Mouse (Mus musculus) midbrain, embryonic 11.5 days (tissue): ENCODE measurements at regions not wholly inside any gene's neighbourhood (a gene's known extent, or its start where the extent isn't known, plus 50 kb on each side); places are given as distances from the start of the nearest gene placed in this dataset.

Experiments
- ATAC-seq: fragments of 200-750 bp; cut with Nextera tagmentation; 2 replicates; pipeline ENCODE4 v1.8.0; 2017; ENCODE audit warnings: moderate TSS enrichment, moderate library complexity; ENCODE audit not compliant: low FRiP score
- DNase-seq: peaks from one replicate; pipeline ENCODE4 v3.0.0; 2015; ENCODE audit warnings: low spot score; ENCODE audit errors: missing footprints
- H3K27ac ChIP-seq: fragments of 300-500 bp; sonication (generic); 2 replicates; pipeline ENCODE4 v1.5.1; 2014; ENCODE audit warnings: low read depth, low read length
- H3K27me3 ChIP-seq: fragments of 300-500 bp; sonication (generic); 2 replicates; pipeline ENCODE4 v1.6.1; 2014; ENCODE audit warnings: mild to moderate bottlenecking, low read length, moderate library complexity, mixed read lengths; ENCODE audit not compliant: control insufficient read depth, insufficient read depth
- H3K36me3 ChIP-seq: fragments of 300-500 bp; sonication (generic); 2 replicates; pipeline ENCODE4 v1.6.1; 2014; ENCODE audit warnings: mild to moderate bottlenecking, low read length, moderate library complexity, mixed read lengths; ENCODE audit not compliant: control insufficient read depth, insufficient read depth
- H3K4me1 ChIP-seq: fragments of 300-500 bp; sonication (generic); 2 replicates; pipeline ENCODE4 v1.6.1; 2014; ENCODE audit warnings: low read length; ENCODE audit not compliant: control insufficient read depth, insufficient read depth
- H3K4me2 ChIP-seq: fragments of 300-500 bp; sonication (generic); 2 replicates; pipeline ENCODE4 v1.6.1; 2014; ENCODE audit warnings: mild to moderate bottlenecking, moderate library complexity
- H3K4me3 ChIP-seq: fragments of 300-500 bp; sonication (generic); 2 replicates; pipeline ENCODE4 v1.5.1; 2014; ENCODE audit warnings: low read depth, low read length
- H3K9ac ChIP-seq: fragments of 300-500 bp; sonication (generic); 2 replicates; pipeline ENCODE4 v1.6.1; 2014; ENCODE audit warnings: low read length
- H3K9me3 ChIP-seq: fragments of 300-500 bp; sonication (generic); 2 replicates; pipeline ENCODE4 v1.6.1; 2016; ENCODE audit warnings: low read length; ENCODE audit not compliant: control insufficient read depth
- WGBS: fragments of 180-500 bp; shearing (Covaris S2); extraction: QIAGEN DNeasy Blood & Tissue Kit; methylation state at CpG from one replicate; pipeline ENCODE4 v1.1.7; 2014; 5-methylcytosine and 5-hydroxymethylcytosine counted together

- WGBS = 91% methylated on average over 7 of the region's 7 CpGs
- H3K36me3 ChIP-seq = no peaks in the 10 kb centered on the region
- H3K27ac ChIP-seq = no peak overlapping the region
- H3K4me1 ChIP-seq = no peaks in the 10 kb centered on the region
- ATAC-seq (no peak), DNase-seq (peak; percentile 53)
- no peak overlapping the region for H3K9ac ChIP-seq
- H3K4me3 ChIP-seq = no peak overlapping the region
- H3K9me3 ChIP-seq = no peaks in the 10 kb centered on the region
- no peak overlapping the region for H3K4me2 ChIP-seq
- H3K27me3 ChIP-seq = no peaks in the 10 kb centered on the region
These were observed 72.6 kb upstream of the Bmp2k start for GRCm38 (mm10) chr5:96924736-96925429.

DNA sequence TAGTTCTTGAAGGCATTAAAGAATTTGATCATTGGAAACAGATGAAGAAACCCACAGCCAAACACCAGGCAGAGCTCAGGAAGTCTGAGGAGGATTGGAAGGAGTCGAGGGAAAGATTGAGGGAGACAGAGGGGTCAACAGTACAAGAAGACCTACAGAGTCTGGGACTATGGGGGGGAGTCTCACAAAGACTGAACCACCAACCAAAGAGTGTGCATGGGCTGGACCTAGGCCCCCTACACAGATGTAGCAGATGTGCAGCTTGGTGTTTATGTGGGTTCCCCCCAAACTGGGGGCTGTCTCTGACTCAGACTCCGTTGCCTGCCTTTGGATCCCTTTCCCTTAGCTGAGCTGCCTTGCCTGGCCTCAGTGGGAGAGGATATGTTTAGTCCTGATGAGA lies 71.5 kb upstream of the Bmp2k start:
- WGBS = 69% methylated on average over 2 of the region's 2 CpGs
- Histone ChIP-seq H3K4me1 (no peaks in the 10 kb centered on the region), H3K4me2 (no peak overlapping the region), H3K27ac (no peak overlapping the region), H3K4me3 (no peak overlapping the region), H3K36me3 (no peaks in the 10 kb centered on the region), H3K9me3 (no peaks in the 10 kb centered on the region), H3K9ac (no peak overlapping the region), H3K27me3 (no peaks in the 10 kb centered on the region)
- ATAC-seq (no peak), DNase-seq (no peak)

DNA sequence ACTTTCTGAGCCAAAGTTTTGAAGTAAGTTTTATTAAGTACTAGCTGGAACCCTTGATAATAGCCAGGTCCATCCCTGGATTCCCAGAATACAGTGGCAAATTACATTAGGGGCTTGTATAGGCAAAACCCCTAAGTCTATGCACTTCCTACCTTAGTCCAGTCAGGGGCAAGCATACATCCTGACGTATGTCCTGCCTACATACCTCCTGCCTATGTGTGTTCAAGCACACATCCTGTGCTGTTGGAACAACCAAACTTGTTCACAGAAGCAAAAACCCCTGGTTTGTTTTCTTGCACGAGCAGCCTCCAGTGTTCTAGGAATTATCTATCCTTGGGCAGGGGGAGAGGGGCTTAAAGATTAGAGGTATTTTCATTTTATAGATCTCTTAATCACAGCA lies 66.4 kb upstream of the Bmp2k start:
- Histone ChIP-seq H3K4me2 (no peak overlapping the region), H3K27me3 (no peaks in the 10 kb centered on the region), H3K36me3 (no peaks in the 10 kb centered on the region), H3K9me3 (no peaks in the 10 kb centered on the region), H3K9ac (no peak overlapping the region), H3K4me1 (no peaks in the 10 kb centered on the region), H3K27ac (no peak overlapping the region), H3K4me3 (no peak overlapping the region)
- ATAC-seq (no peak), DNase-seq (peak; percentile 45)
- 57% methylated on average over 2 of the region's 2 CpGs for WGBS

- Histone ChIP-seq H3K27ac (no peak overlapping the region), H3K4me2 (no peak overlapping the region), H3K4me1 (no peaks in the 10 kb centered on the region), H3K9me3 (no peaks in the 10 kb centered on the region), H3K36me3 (no peaks in the 10 kb centered on the region), H3K4me3 (no peak overlapping the region), H3K9ac (no peak overlapping the region), H3K27me3 (no peaks in the 10 kb centered on the region)
- DNase-seq (peak; percentile 21), ATAC-seq (no peak)
- 59% methylated on average over 4 of the region's 4 CpGs for WGBS
These were observed 65.8 kb upstream of the Bmp2k start for GRCm38 (mm10) chr5:96931576-96932152.

DNA sequence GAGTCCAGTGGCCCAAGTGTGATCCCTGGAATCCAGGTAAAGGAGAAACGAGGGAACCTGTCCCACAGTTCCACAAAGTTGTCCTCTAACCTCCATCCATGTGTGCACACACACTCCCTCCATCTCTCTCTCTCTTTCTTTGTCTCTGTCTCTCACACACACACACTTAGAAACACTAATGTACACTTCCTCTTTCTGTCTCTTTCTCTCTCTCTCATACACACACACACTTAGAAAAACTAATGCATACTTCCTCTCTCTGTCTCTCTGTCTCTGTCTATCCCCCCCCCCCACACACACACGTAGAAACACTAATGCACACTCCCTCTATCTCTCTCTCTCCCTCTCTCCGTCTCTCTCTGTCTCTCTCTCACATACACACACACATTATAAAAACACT lies 61.2 kb upstream of the Bmp2k start:
- Histone ChIP-seq H3K4me1 (no peaks in the 10 kb centered on the region), H3K9ac (no peak overlapping the region), H3K4me3 (no peak overlapping the region), H3K27ac (no peak overlapping the region), H3K36me3 (no peaks in the 10 kb centered on the region), H3K4me2 (no peak overlapping the region), H3K9me3 (no peaks in the 10 kb centered on the region), H3K27me3 (no peaks in the 10 kb centered on the region)
- WGBS = 84% methylated on average over 3 of the region's 3 CpGs
- no peak for DNase-seq
- ATAC-seq = no peak

DNA sequence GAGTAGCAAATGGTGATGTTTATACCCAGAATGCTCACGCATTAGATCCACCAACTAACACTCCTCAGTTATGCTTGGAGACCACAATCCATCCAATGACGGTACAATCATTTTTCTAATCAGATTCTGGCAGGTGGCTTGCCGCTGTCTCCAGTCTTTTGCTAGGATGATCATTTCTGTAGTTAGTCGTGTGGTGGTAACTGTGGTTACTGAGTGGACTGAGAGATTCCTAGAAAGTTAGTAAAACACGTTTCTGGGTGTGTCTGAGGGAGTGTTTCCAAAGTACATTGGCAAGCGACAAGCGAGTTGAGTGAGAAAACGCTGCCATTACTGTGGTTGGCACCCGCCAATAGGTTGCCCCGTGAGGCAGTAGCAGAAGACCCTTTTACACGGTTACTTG lies 58.8 kb upstream of the Bmp2k start:
- WGBS = 87% methylated on average over 11 of the region's 11 CpGs
- Histone ChIP-seq H3K27me3 (no peaks in the 10 kb centered on the region), H3K9ac (no peak overlapping the region), H3K9me3 (no peaks in the 10 kb centered on the region), H3K4me2 (no peak overlapping the region), H3K4me1 (no peaks in the 10 kb centered on the region), H3K36me3 (no peaks in the 10 kb centered on the region), H3K4me3 (no peak overlapping the region), H3K27ac (no peak overlapping the region)
- no peak for DNase-seq
- ATAC-seq = no peak

DNA sequence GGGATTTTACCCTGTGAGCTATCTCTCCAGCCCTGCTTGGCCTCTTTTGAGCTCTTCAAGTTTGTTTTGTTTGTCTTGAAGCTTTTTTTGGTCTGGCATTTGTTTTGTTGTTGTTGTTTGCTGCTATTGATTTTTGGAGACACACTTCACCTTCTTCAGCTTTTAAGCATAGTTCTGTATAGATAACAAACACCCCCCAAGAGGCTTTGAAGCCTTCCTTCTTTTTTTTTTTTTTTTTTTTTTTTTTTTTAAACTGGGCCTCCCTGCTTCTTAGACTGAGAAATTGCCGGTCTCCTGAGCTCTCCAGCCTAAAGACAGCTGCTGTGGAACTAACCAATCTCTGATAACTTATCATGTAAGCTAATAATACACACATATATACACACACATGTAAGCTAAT lies 58.2 kb upstream of the Bmp2k start:
- Histone ChIP-seq H3K9me3 (no peaks in the 10 kb centered on the region), H3K27ac (no peak overlapping the region), H3K27me3 (no peaks in the 10 kb centered on the region), H3K9ac (no peak overlapping the region), H3K4me1 (no peaks in the 10 kb centered on the region), H3K36me3 (no peaks in the 10 kb centered on the region), H3K4me2 (no peak overlapping the region), H3K4me3 (no peak overlapping the region)
- DNase-seq (no peak), ATAC-seq (no peak)
- WGBS = 58% methylated on average over 1 of the region's 1 CpGs

- Histone ChIP-seq H3K9ac (no peak overlapping the region), H3K4me1 (no peaks in the 10 kb centered on the region), H3K27ac (no peak overlapping the region), H3K9me3 (no peaks in the 10 kb centered on the region), H3K4me3 (no peak overlapping the region), H3K36me3 (no peaks in the 10 kb centered on the region), H3K4me2 (no peak overlapping the region), H3K27me3 (no peaks in the 10 kb centered on the region)
- 88% methylated on average over 12 of the region's 12 CpGs for WGBS
- DNase-seq = no peak
- no peak for ATAC-seq
These were observed 57.1 kb upstream of the Bmp2k start for GRCm38 (mm10) chr5:96940170-96941086.

- Histone ChIP-seq H3K27me3 (no peaks in the 10 kb centered on the region), H3K36me3 (no peaks in the 10 kb centered on the region), H3K27ac (no peak overlapping the region), H3K9ac (no peak overlapping the region), H3K4me3 (no peak overlapping the region), H3K9me3 (no peaks in the 10 kb centered on the region), H3K4me2 (no peak overlapping the region), H3K4me1 (no peaks in the 10 kb centered on the region)
- no peak for ATAC-seq
- 74% methylated on average over 7 of the region's 7 CpGs for WGBS
- DNase-seq = no peak
These were observed 56.4 kb upstream of the Bmp2k start for GRCm38 (mm10) chr5:96941087-96941468.
